Mouse (Mus musculus) layer of hippocampus, adult 2 months (tissue): Measurements from ENCODE around the gene Olfr91. TPM values are rescaled to one million over a fixed set of nuclear protein-coding genes. Genes with fewer than 3 reads are reported as not detected.

Source experiments
- DNase-seq, 2 experiments: peaks; one replicate each; pipeline ENCODE4 v3.0.0; 2022; ENCODE audit warnings: low spot score in 2 of 2
- H3K27ac ChIP-seq: fragments of 200-600 bp; 2 replicates; pipeline ENCODE4 v1.8.1; 2022
- H3K4me3 ChIP-seq: fragments of 200-600 bp; 2 replicates; pipeline ENCODE4 v1.8.1; 2022; ENCODE audit warnings: mild to moderate bottlenecking
- CTCF ChIP-seq: fragments of 200-600 bp; conservative IDR thresholded peaks from 2 replicates; pipeline ENCODE4 v1.8.1; 2022; ENCODE audit warnings: antibody characterized with exemption, mild to moderate bottlenecking, moderate library complexity
- total RNA-seq, 2 experiments: library from RNA; stranded (reverse); gene quantifications; 2 replicates each; pipeline ENCODE4 v1.2.3; 2021

Olfr91 gene
- total RNA-seq, 2 experiments from 2014 or later = not detected

DNA sequence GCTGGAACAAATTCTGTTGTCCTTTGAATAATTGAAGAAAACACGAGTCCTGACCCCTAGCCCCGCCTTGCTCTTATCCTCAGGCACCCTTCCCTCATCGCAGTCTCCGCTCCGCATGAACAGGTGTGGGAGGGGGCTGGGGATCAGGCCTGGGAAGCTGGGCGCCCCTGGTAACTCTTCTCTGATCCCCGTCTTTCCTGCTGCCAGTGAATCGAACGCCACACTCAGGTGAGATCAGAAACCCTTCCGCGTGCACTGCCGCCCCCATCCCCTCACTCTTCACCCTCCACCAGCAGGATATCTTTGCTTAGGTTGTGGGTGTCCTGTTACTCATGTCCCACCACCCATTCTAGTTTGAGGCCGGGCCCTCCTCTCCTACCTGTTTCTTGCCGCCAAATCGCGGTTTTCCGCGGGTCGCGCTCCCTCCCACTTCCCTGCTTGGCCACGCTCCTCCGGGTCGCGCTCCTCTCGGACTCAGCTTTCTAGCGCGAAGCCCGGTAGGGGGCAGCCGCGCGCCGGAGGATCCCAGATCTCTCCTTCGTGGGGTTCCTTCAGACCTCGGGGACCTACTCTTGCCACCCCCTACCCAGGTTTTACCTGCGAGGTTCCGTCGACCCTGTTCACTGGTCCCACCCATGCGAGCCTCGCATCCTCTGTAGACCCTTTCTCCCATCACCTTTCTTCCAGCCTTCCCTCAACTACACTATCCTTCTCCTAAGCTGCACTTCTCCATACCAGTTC lies 48.3 kb downstream of the Olfr91 start:
- peak; percentile 66 to 81 for DNase-seq
- peak; percentile 88 for TF ChIP-seq CTCF
- peak overlapping the region; percentile 96 for H3K27ac ChIP-seq
- peak overlapping the region; percentile 89 for H3K4me3 ChIP-seq

DNA sequence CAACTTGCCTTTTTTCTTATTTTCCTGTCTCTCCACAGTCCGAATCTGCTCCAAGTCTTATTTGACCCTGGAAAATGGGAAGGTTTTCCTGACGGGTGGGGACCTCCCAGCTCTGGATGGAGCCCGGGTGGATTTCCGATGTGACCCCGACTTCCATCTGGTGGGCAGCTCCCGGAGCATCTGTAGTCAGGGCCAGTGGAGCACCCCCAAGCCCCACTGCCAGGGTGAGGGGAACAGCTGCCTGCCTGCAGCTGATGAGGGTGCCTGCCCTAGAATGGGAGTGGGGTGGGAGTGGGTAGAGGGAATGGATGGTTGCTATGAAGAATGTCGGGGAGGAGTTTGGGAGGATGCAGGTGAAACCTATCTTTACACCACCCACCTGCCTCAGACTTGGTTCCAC lies 49.7 kb downstream of the Olfr91 start:
- peak overlapping the region; percentile 19; the same call in 1 of the 2 replicates for H3K27ac ChIP-seq
- H3K4me3 ChIP-seq = peak overlapping the region; percentile 39
- TF ChIP-seq CTCF = no peak
- DNase-seq = no peak

DNA sequence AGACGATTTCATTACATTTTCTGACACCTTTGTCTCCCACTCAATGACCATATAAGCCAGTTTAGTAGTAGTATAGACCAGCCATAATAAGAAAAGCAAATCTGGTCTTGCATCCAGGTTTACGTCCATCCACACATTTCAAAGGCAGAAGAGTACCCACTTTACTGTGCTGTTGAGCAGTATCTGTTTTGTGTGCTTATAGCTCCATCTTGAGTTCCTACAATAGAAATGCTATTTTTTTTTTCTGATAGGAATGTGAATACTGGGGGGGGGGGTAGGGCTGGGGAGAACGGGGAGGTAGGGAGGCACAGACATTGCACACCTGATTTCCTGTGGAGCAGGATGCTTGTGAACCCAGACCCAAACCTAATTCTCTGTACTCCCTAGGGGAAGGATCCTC lies 50.1 kb downstream of the Olfr91 start:
- Histone ChIP-seq H3K4me3 (peak overlapping the region; percentile 83), H3K27ac (peak overlapping the region; percentile 97; the same call in 1 of the 2 replicates)
- no peak for DNase-seq
- TF ChIP-seq CTCF = peak; percentile 67

DNA sequence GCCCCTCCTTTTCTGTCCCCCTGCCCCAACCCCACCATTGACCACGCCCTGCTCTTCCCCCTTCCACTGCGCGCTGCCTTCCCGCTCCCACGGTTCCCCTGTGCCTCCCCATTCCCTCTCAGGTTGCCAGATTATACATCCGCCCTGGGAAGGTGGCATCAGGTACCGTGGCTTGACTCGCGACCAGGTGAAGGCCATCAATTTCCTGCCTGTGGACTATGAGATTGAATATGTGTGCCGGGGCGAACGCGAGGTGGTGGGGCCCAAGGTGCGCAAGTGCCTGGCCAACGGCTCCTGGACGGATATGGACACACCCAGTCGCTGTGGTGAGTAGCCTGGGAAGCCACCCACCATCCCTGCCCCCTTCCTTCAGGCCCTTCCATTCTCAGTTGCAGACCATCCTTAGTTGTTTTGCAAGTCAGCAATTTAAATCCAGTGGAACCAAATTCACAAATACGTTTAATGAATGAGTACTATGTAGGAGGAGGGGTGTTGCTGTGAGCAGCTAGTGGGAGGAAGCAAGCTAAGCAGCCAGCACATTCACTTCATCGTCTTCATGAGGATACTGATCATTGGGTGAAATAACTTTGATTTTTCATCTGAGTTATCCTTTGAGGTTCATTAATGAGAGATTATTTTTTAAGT lies 50.6 kb downstream of the Olfr91 start:
- peak overlapping the region; percentile 83 for H3K4me3 ChIP-seq
- no peak for DNase-seq
- no peak for TF ChIP-seq CTCF
- H3K27ac ChIP-seq = peak overlapping the region; percentile 97

DNA sequence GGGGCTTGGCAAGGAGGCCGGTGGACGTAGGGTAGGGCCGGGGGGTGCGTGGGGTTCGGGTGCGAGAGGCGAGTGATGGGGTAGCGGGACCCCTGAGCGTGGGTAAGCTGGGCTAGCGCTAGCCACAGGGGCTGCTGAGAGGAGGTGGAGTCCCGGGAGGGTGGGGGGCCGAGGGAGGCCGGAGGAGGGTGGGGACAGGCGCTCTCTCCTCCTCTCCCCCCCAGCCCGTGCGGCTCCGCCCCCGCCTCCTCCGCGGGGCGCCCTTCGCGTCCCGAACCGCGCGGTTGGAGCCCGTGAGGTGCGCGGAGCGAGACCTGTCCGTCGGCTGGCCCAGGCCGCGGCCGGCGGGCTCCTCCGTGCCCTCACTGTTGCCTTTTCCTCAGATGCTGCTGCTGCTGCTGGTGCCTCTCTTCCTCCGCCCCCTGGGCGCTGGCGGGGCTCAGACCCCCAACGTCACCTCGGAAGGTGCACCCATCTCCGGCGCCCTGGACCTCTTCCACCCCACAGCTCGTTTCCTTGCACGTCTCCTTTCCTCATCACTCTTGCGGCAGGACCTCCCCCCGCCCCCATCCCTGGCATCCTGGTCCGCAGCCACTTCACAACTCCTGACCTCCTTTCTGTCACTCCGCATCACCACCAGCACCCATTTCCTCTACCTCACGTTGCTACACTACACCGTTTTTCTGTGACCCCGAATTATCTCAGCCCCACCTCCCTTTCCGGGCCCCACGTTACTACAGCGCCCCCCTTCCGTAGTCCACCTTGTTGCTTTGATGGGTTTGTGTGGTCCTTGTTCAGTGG lies 51.6 kb downstream of the Olfr91 start:
- peak overlapping the region; percentile 83 for H3K4me3 ChIP-seq
- peak; percentile 63 to 69 for DNase-seq
- peak overlapping the region; percentile 97 for H3K27ac ChIP-seq
- peak; percentile 61 for TF ChIP-seq CTCF

DNA sequence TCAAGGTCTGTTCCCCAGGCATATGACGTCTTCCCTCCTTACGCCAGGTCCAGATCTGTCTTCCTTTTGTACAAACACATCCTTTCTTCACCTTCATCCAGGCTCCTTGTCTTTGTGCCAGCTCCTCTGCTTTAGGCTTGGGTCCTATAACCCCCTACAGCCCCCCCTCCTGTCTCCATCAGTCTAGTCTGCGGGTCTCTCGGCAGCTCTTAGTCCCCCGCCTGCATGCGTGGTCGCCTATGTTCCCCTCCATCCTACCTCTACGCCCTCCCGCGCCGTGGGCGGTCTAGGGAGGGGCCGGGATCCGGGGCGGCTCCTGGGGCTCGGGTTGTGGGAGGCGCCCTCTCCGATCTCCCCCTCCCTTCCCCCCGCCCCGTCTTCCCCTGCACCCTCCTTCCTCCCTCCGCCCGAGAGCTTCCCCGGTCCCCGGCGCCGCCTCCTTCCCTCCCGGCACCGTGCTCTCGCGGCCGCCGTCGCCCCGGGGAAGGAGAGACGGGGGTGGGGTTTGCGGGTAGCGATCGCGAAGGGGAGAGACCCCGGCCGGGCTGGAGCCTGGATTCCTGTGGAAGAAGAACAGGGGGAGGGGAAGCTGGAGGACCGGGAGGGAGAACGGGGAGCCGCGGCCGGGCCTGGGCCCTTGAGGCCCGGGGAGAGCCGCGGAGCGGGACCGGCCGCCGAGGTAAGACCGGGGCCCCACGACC lies 52.3 kb downstream of the Olfr91 start, which contains the start of gene Gabbr1:
Gene Gabbr1 (plus strand): TSS at position 356 of the 701 bp plus-strand sequence.
- Histone ChIP-seq H3K4me3 (peak within 1 kb of the TSS; percentile 83), H3K27ac (peak within 1 kb of the TSS; percentile 97)
- peak; percentile 84 to 86 for DNase-seq
- TF ChIP-seq CTCF = no peak

DNA sequence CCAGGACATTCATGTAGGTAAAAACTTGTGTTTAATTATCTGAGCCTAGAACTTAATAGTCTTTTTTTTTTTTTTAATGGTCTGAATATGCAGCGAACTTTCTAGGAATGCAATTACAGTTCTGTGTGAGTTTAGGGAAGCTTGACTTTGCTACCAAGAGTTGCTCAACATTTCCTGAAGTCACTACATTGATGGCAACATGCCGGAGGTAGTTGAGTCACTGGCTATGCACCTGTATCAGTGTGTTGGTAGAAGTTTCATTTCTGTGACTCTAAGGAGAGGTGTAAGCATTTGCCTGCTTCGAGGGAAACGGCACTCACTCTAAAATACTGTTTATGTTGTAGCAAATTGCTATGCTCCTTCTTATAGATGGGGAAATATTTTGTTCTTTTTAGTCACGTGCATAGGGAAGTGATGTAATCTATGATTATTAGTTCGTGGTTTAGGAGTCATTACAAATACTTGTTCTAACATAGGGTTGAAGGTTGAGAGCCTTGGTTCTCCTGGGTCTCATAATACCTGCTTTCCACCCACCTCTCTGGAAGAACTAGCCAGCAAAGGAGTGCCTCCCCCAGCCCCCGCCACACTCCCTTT lies 53.3 kb downstream of the Olfr91 start:
- H3K4me3 ChIP-seq = peak overlapping the region; percentile 83
- H3K27ac ChIP-seq = peak overlapping the region; percentile 97
- TF ChIP-seq CTCF = no peak
- DNase-seq = no peak

Other genes starting within 250 kb of the Olfr91 start
- not detected for gene Trim15, start 231.1 kb downstream of the Olfr91 start, total RNA-seq
- gene Trim10, start 228.7 kb downstream of the Olfr91 start, total RNA-seq = not detected
- gene Trim40, start 208.2 kb downstream of the Olfr91 start, total RNA-seq = not detected
- gene Trim31, start 200.2 kb downstream of the Olfr91 start, total RNA-seq = under 1 TPM in 1 of 2 experiments, not detected in 1; 0.15 TPM
- 1 to 10 TPM; 5.2 to 5.3 TPM for gene Rnf39, start 155.4 kb downstream of the Olfr91 start, total RNA-seq
- 100 to 1,000 TPM; 132 to 139 TPM for gene Ppp1r11, start 146.5 kb downstream of the Olfr91 start, total RNA-seq
- gene Znrd1, start 139.7 kb downstream of the Olfr91 start, total RNA-seq = 10 to 100 TPM; 30.6 to 34.5 TPM
- 1 to 10 TPM; 6.2 to 7.3 TPM for gene Znrd1as, start 139.7 kb downstream of the Olfr91 start, total RNA-seq
- gene 2410137M14Rik, start 117.0 kb downstream of the Olfr91 start, total RNA-seq = not detected
- gene H2-M5, start 108.7 kb downstream of the Olfr91 start, total RNA-seq = 1 to 10 TPM in 1 of 2 experiments, under 1 TPM in 1; 0.37 to 1.2 TPM
- 10 to 100 TPM; 15.0 to 15.8 TPM for gene Zfp57, start 97.1 kb downstream of the Olfr91 start, total RNA-seq
- 10 to 100 TPM; 42.6 to 45.6 TPM for gene Mog, start 74.9 kb downstream of the Olfr91 start, total RNA-seq
- gene Gabbr1, start 52.3 kb downstream of the Olfr91 start, total RNA-seq = 100 to 1,000 TPM; 682 to 738 TPM
- gene Olfr90, start 9.8 kb downstream of the Olfr91 start, total RNA-seq = not detected
- gene Olfr92, start 21.8 kb upstream of the Olfr91 start, total RNA-seq = not detected
- gene Olfr93, start 63.2 kb upstream of the Olfr91 start, total RNA-seq = not detected
- not detected for gene Ubd, start 95.6 kb upstream of the Olfr91 start, total RNA-seq
- not detected for gene Olfr94, start 102.7 kb upstream of the Olfr91 start, total RNA-seq
- gene Olfr95, start 114.8 kb upstream of the Olfr91 start, total RNA-seq = not detected
- gene Olfr96, start 121.9 kb upstream of the Olfr91 start, total RNA-seq = not detected
- gene Olfr97, start 139.1 kb upstream of the Olfr91 start, total RNA-seq = not detected
- not detected for gene Olfr98, start 165.5 kb upstream of the Olfr91 start, total RNA-seq
- 1 to 10 TPM; 2.4 to 3.4 TPM for gene H2-M3, start 171.9 kb upstream of the Olfr91 start, total RNA-seq
- gene Olfr99, start 185.2 kb upstream of the Olfr91 start, total RNA-seq = not detected
- gene Olfr101, start 206.0 kb upstream of the Olfr91 start, total RNA-seq = not detected
- not detected for gene Olfr102, start 218.8 kb upstream of the Olfr91 start, total RNA-seq
- not detected for gene Olfr103, start 241.4 kb upstream of the Olfr91 start, total RNA-seq